Mouse (Mus musculus): ENCODE data around the gene Sec22a. TPM values are rescaled to one million over a fixed set of nuclear protein-coding genes. Genes with fewer than 3 reads are reported as not detected.

Gene Sec22a
- total and polyA plus RNA-seq, 3 experiments = 10.5 to 98.3 (median 11.4) TPM

- H3K4me3 ChIP-seq (ENCODE audit: control insufficient read depth in 1 of 2, insufficient read depth in 1 of 2, low read depth in 2 of 2, low read length in 2 of 2) = no peak overlapping the region
- TF ChIP-seq GATA1 (IDR thresholded peaks at IDR 0.05; ENCODE audit: low read depth, low read length) (no peak), USF2 (IDR thresholded peaks at IDR 0.05; ENCODE audit: borderline replicate concordance in 1 of 2, insufficient read depth in 1 of 2, low read depth in 1 of 2, low read length in 2 of 2) (no peak), BHLHE40 (IDR thresholded peaks at IDR 0.05; ENCODE audit: borderline replicate concordance, low read depth, low read length) (no peak), CHD2 (IDR thresholded peaks at IDR 0.05; ENCODE audit: low read length) (no peak), JUND (IDR thresholded peaks at IDR 0.05; ENCODE audit: low read depth, low read length) (no peak), MEF2A (IDR thresholded peaks at IDR 0.05; ENCODE audit: extremely low read depth, insufficient replicate concordance, low read depth, low read length, poor library complexity, severe bottlenecking) (no peak), SIN3A (IDR thresholded peaks at IDR 0.05; ENCODE audit: low read length) (no peak), ELF1 (IDR thresholded peaks at IDR 0.05; ENCODE audit: low read depth, low read length) (no peak), MYB (IDR thresholded peaks at IDR 0.05; ENCODE audit: low read depth, low read length) (no peak), ZNF384 (IDR thresholded peaks at IDR 0.05; ENCODE audit: low read depth, low read length) (no peak)
- H3K9ac ChIP-seq (ENCODE audit: control insufficient read depth, low read depth, low read length, poor library complexity, severe bottlenecking) = no peak overlapping the region
- H3K27me3 ChIP-seq (ENCODE audit: control insufficient read depth in 1 of 2, insufficient read depth in 2 of 2, low read length in 2 of 2) = no peaks in the 10 kb centered on the region
- DNase-seq (ENCODE audit: low read depth, low spot score) = no peak
- no peaks in the 10 kb centered on the region for H3K79me2 ChIP-seq (ENCODE audit: control insufficient read depth, insufficient read depth, low read length, poor library complexity)
- no peaks in the 10 kb centered on the region for H3K9me3 ChIP-seq (replicated peaks; ENCODE audit: insufficient read depth, low read length)
- H3K27ac ChIP-seq (ENCODE audit: control insufficient read depth, low read depth, low read length) = no peak overlapping the region
- H3K36me3 ChIP-seq (ENCODE audit: control insufficient read depth in 1 of 2, insufficient read depth in 2 of 2, low read length in 2 of 2) = no peaks in the 10 kb centered on the region
- no peaks in the 10 kb centered on the region for H3K4me1 ChIP-seq (ENCODE audit: control insufficient read depth in 1 of 2, insufficient read depth in 2 of 2, low read length in 2 of 2)
These were observed 43.0 kb upstream of the Sec22a start for GRCm38 (mm10) chr16:35406706-35407105.

GRCm38 (mm10) chr16:35406166-35406565, 42.4 kb upstream of the Sec22a start:
- Histone ChIP-seq H3K9me3 (replicated peaks; ENCODE audit: insufficient read depth, low read length) (no peaks in the 10 kb centered on the region), H3K36me3 (ENCODE audit: control insufficient read depth in 1 of 2, insufficient read depth in 2 of 2, low read length in 2 of 2) (no peaks in the 10 kb centered on the region), H3K79me2 (ENCODE audit: control insufficient read depth, insufficient read depth, low read length, poor library complexity) (no peaks in the 10 kb centered on the region), H3K9ac (ENCODE audit: control insufficient read depth, low read depth, low read length, poor library complexity, severe bottlenecking) (no peak overlapping the region), H3K4me1 (ENCODE audit: control insufficient read depth in 1 of 2, insufficient read depth in 2 of 2, low read length in 2 of 2) (no peaks in the 10 kb centered on the region), H3K27ac (ENCODE audit: control insufficient read depth, low read depth, low read length) (no peak overlapping the region), H3K4me3 (ENCODE audit: control insufficient read depth in 1 of 2, insufficient read depth in 1 of 2, low read depth in 2 of 2, low read length in 2 of 2) (no peak overlapping the region), H3K27me3 (ENCODE audit: control insufficient read depth in 1 of 2, insufficient read depth in 2 of 2, low read length in 2 of 2) (no peaks in the 10 kb centered on the region)
- no peak for DNase-seq (ENCODE audit: low read depth, low spot score)
- TF ChIP-seq SMC3 (IDR thresholded peaks at IDR 0.05; ENCODE audit: low read depth, low read length) = no peak
- no peak for TF ChIP-seq CTCF (IDR thresholded peaks at IDR 0.05 in 2 of 3, conservative IDR thresholded peaks at IDR 0.05 in 1 of 3; ENCODE audit: control insufficient read depth in 1 of 3, insufficient read depth in 1 of 3, low read depth in 2 of 3, low read length in 3 of 3, poor library complexity in 1 of 3, severe bottlenecking in 1 of 3)
- TF ChIP-seq CHD1 (IDR thresholded peaks at IDR 0.05; ENCODE audit: low read depth, low read length) = no peak
- TF ChIP-seq KAT2A (conservative IDR thresholded peaks at IDR 0.05; ENCODE audit: low read depth, low read length) = no peak
- TF ChIP-seq ZMIZ1 (IDR thresholded peaks at IDR 0.05; ENCODE audit: low read depth, low read length) = no peak
- no peak for TF ChIP-seq POLR2A (IDR thresholded peaks at IDR 0.05; ENCODE audit: control insufficient read depth in 1 of 2, insufficient read depth in 1 of 2, low read depth in 1 of 2, low read length in 2 of 2, poor library complexity in 1 of 2)
- no peak for TF ChIP-seq RCOR1 (IDR thresholded peaks at IDR 0.05; ENCODE audit: low read depth, low read length)
- no peak for TF ChIP-seq USF2 (IDR thresholded peaks at IDR 0.05; ENCODE audit: borderline replicate concordance in 1 of 2, insufficient read depth in 1 of 2, low read depth in 1 of 2, low read length in 2 of 2)
- no peak for TF ChIP-seq JUND (IDR thresholded peaks at IDR 0.05; ENCODE audit: low read depth, low read length)
- TF ChIP-seq TCF12 (IDR thresholded peaks at IDR 0.05; ENCODE audit: low read depth, low read length) = no peak
- no peak for TF ChIP-seq MEF2A (IDR thresholded peaks at IDR 0.05; ENCODE audit: extremely low read depth, insufficient replicate concordance, low read depth, low read length, poor library complexity, severe bottlenecking)
- TF ChIP-seq ELF1 (IDR thresholded peaks at IDR 0.05; ENCODE audit: low read depth, low read length) = no peak
- no peak for TF ChIP-seq MYB (IDR thresholded peaks at IDR 0.05; ENCODE audit: low read depth, low read length)
- TF ChIP-seq RAD21 (IDR thresholded peaks at IDR 0.05; ENCODE audit: low read depth, low read length) = no peak
- no peak for TF ChIP-seq POLR2AphosphoS2 (IDR thresholded peaks at IDR 0.05; ENCODE audit: low read length)

Data from MEL (cell line).